Mouse (Mus musculus): ENCODE results near the gene Tnik. TPM values are rescaled to one million over a fixed set of nuclear protein-coding genes. Genes with fewer than 3 reads are reported as not detected.

The Tnik gene
- polyA plus RNA-seq, 1 experiment: 0.21 TPM

GRCm38 (mm10) chr3:28343204-28343603 is 80.2 kb downstream of the Tnik start:
- H3K79me3 ChIP-seq (ENCODE audit: low read depth): no peaks in the 10 kb centered on the region
- H3K36me3 ChIP-seq (ENCODE audit: control insufficient read depth, insufficient read depth): no peaks in the 10 kb centered on the region
- H3K4me3 ChIP-seq (ENCODE audit: insufficient read depth, poor library complexity, severe bottlenecking): no peak overlapping the region
- no peak overlapping the region for H3ac ChIP-seq (ENCODE audit: control insufficient read depth, insufficient read length, low read depth)
- H3K27me3 ChIP-seq (ENCODE audit: control insufficient read depth, insufficient read depth, insufficient read length): no peaks in the 10 kb centered on the region
- TF ChIP-seq MYOD1 (IDR thresholded peaks at IDR 0.05; ENCODE audit: control insufficient read depth, insufficient read length, low read depth) (no peak), CTCF (IDR thresholded peaks at IDR 0.05; ENCODE audit: control insufficient read depth, insufficient read depth, insufficient read length) (no peak), FOSL1 (IDR thresholded peaks at IDR 0.05; ENCODE audit: insufficient read depth, low read length, poor library complexity, severe bottlenecking) (no peak), CEBPB (IDR thresholded peaks at IDR 0.05; ENCODE audit: low read depth) (no peak), MAX (IDR thresholded peaks at IDR 0.05) (no peak), USF1 (IDR thresholded peaks at IDR 0.05; ENCODE audit: low read depth) (no peak), MYOG (IDR thresholded peaks at IDR 0.05; ENCODE audit: control insufficient read depth, extremely low read depth, insufficient read length) (no peak)
- H3K79me2 ChIP-seq (ENCODE audit: control insufficient read depth, insufficient read depth): no peaks in the 10 kb centered on the region

GRCm38 (mm10) chr3:28343661-28344060 is 80.6 kb downstream of the Tnik start:
- H3K79me2 ChIP-seq (ENCODE audit: control insufficient read depth, insufficient read depth): no peaks in the 10 kb centered on the region
- no peaks in the 10 kb centered on the region for H3K79me3 ChIP-seq (ENCODE audit: low read depth)
- H3ac ChIP-seq (ENCODE audit: control insufficient read depth, insufficient read length, low read depth): no peak overlapping the region
- no peaks in the 10 kb centered on the region for H3K27me3 ChIP-seq (ENCODE audit: control insufficient read depth, insufficient read depth, insufficient read length)
- TF ChIP-seq MYOG (IDR thresholded peaks at IDR 0.05; ENCODE audit: control insufficient read depth, extremely low read depth, insufficient read length): no peak
- no peak for TF ChIP-seq USF1 (IDR thresholded peaks at IDR 0.05; ENCODE audit: low read depth)
- no peak for TF ChIP-seq MAX (IDR thresholded peaks at IDR 0.05)
- no peak for TF ChIP-seq CEBPB (IDR thresholded peaks at IDR 0.05; ENCODE audit: low read depth)
- TF ChIP-seq MYOD1 (IDR thresholded peaks at IDR 0.05; ENCODE audit: control insufficient read depth, insufficient read length, low read depth): no peak
- TF ChIP-seq FOSL1 (IDR thresholded peaks at IDR 0.05; ENCODE audit: insufficient read depth, low read length, poor library complexity, severe bottlenecking): no peak
- TF ChIP-seq CTCF (IDR thresholded peaks at IDR 0.05; ENCODE audit: control insufficient read depth, insufficient read depth, insufficient read length): no peak
- no peak overlapping the region for H3K4me3 ChIP-seq (ENCODE audit: insufficient read depth, poor library complexity, severe bottlenecking)
- H3K36me3 ChIP-seq (ENCODE audit: control insufficient read depth, insufficient read depth): no peaks in the 10 kb centered on the region

- TF ChIP-seq MAX (IDR thresholded peaks at IDR 0.05) (no peak), CEBPB (IDR thresholded peaks at IDR 0.05; ENCODE audit: low read depth) (no peak), MYOG (IDR thresholded peaks at IDR 0.05; ENCODE audit: control insufficient read depth, extremely low read depth, insufficient read length) (no peak), MYOD1 (IDR thresholded peaks at IDR 0.05; ENCODE audit: control insufficient read depth, insufficient read length, low read depth) (no peak), FOSL1 (IDR thresholded peaks at IDR 0.05; ENCODE audit: insufficient read depth, low read length, poor library complexity, severe bottlenecking) (no peak), CTCF (IDR thresholded peaks at IDR 0.05; ENCODE audit: control insufficient read depth, insufficient read depth, insufficient read length) (no peak), USF1 (IDR thresholded peaks at IDR 0.05; ENCODE audit: low read depth) (no peak)
- no peaks in the 10 kb centered on the region for H3K36me3 ChIP-seq (ENCODE audit: control insufficient read depth, insufficient read depth)
- H3K79me2 ChIP-seq (ENCODE audit: control insufficient read depth, insufficient read depth): no peaks in the 10 kb centered on the region
- H3K79me3 ChIP-seq (ENCODE audit: low read depth): no peaks in the 10 kb centered on the region
- H3K27me3 ChIP-seq (ENCODE audit: control insufficient read depth, insufficient read depth, insufficient read length): no peaks in the 10 kb centered on the region
- no peak overlapping the region for H3ac ChIP-seq (ENCODE audit: control insufficient read depth, insufficient read length, low read depth)
- H3K4me3 ChIP-seq (ENCODE audit: insufficient read depth, poor library complexity, severe bottlenecking): no peak overlapping the region
Measured at GRCm38 (mm10) chr3:28345446-28345845, 82.4 kb downstream of the Tnik start.

- Histone ChIP-seq H3K79me3 (ENCODE audit: low read depth) (no peaks in the 10 kb centered on the region), H3K27me3 (ENCODE audit: control insufficient read depth, insufficient read depth, insufficient read length) (no peaks in the 10 kb centered on the region), H3K79me2 (ENCODE audit: control insufficient read depth, insufficient read depth) (no peaks in the 10 kb centered on the region), H3K4me3 (ENCODE audit: insufficient read depth, poor library complexity, severe bottlenecking) (no peak overlapping the region), H3K36me3 (ENCODE audit: control insufficient read depth, insufficient read depth) (no peaks in the 10 kb centered on the region), H3ac (ENCODE audit: control insufficient read depth, insufficient read length, low read depth) (no peak overlapping the region)
- TF ChIP-seq USF1 (IDR thresholded peaks at IDR 0.05; ENCODE audit: low read depth): no peak
- TF ChIP-seq FOSL1 (IDR thresholded peaks at IDR 0.05; ENCODE audit: insufficient read depth, low read length, poor library complexity, severe bottlenecking): no peak
Measured at GRCm38 (mm10) chr3:28345961-28346360, 82.9 kb downstream of the Tnik start.

GRCm38 (mm10) chr3:28346476-28346875 is 83.5 kb downstream of the Tnik start:
- Histone ChIP-seq H3ac (ENCODE audit: control insufficient read depth, insufficient read length, low read depth) (no peak overlapping the region), H3K79me3 (ENCODE audit: low read depth) (no peaks in the 10 kb centered on the region), H3K36me3 (ENCODE audit: control insufficient read depth, insufficient read depth) (no peaks in the 10 kb centered on the region), H3K79me2 (ENCODE audit: control insufficient read depth, insufficient read depth) (no peaks in the 10 kb centered on the region), H3K4me3 (ENCODE audit: insufficient read depth, poor library complexity, severe bottlenecking) (no peak overlapping the region), H3K27me3 (ENCODE audit: control insufficient read depth, insufficient read depth, insufficient read length) (no peaks in the 10 kb centered on the region)
- TF ChIP-seq USF1 (IDR thresholded peaks at IDR 0.05; ENCODE audit: low read depth) (no peak), MAX (IDR thresholded peaks at IDR 0.05) (no peak), MYOG (IDR thresholded peaks at IDR 0.05; ENCODE audit: control insufficient read depth, extremely low read depth, insufficient read length) (no peak)

- TF ChIP-seq USF1 (IDR thresholded peaks at IDR 0.05; ENCODE audit: low read depth) (no peak), MAX (IDR thresholded peaks at IDR 0.05) (no peak), CTCF (IDR thresholded peaks at IDR 0.05; ENCODE audit: control insufficient read depth, insufficient read depth, insufficient read length) (no peak), CEBPB (IDR thresholded peaks at IDR 0.05; ENCODE audit: low read depth) (no peak), MYOG (IDR thresholded peaks at IDR 0.05; ENCODE audit: control insufficient read depth, extremely low read depth, insufficient read length) (no peak), FOSL1 (IDR thresholded peaks at IDR 0.05; ENCODE audit: insufficient read depth, low read length, poor library complexity, severe bottlenecking) (no peak), MYOD1 (IDR thresholded peaks at IDR 0.05; ENCODE audit: control insufficient read depth, insufficient read length, low read depth) (no peak)
- Histone ChIP-seq H3K4me3 (ENCODE audit: insufficient read depth, poor library complexity, severe bottlenecking) (no peak overlapping the region), H3ac (ENCODE audit: control insufficient read depth, insufficient read length, low read depth) (no peak overlapping the region), H3K79me2 (ENCODE audit: control insufficient read depth, insufficient read depth) (no peaks in the 10 kb centered on the region), H3K27me3 (ENCODE audit: control insufficient read depth, insufficient read depth, insufficient read length) (no peaks in the 10 kb centered on the region), H3K79me3 (ENCODE audit: low read depth) (no peaks in the 10 kb centered on the region), H3K36me3 (ENCODE audit: control insufficient read depth, insufficient read depth) (no peaks in the 10 kb centered on the region)
Measured at GRCm38 (mm10) chr3:28348746-28349145, 85.7 kb downstream of the Tnik start.

Measured in C2C12 (cell line).